Mouse (Mus musculus): ENCODE measurements around the gene 1700037H04Rik. TPM values are rescaled to one million over a fixed set of nuclear protein-coding genes. Genes with fewer than 3 reads are reported as not detected.

Gene 1700037H04Rik
- polyA plus RNA-seq, 1 experiment from 2014 or later = 138 TPM

DNA sequence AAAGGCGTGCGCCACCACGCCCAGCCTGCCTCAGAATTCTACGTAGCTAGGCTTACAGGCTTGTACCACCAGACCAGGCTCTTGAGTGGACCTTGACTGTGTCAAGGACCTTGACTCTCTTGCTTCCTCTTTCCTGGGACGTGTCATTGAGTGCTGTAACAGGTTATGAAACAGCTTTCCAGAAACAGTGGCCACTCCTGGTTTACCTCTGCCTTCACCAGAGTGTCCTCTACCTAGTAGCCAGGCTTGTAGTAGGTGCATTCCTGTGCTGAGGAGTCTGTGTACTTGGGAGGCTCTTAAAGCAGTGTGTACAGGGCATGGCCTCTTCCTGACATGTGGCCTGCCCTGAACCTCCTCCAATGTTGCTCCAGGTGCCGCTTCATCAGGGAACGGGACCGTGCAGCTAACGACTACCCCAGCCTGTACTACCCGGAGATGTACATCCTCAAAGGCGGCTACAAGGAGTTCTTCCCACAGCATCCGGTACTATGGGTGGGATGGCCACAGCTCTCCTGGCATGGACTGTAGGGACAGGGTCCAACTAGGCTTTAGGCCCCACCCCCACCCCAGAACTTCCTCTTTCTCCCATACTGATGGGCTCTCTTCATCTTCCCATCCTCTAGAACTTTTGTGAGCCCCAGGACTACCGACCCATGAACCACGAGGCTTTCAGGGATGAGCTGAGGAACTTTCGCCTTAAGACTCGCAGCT, 36.9 kb upstream of the 1700037H04Rik start:
- Histone ChIP-seq H3K27ac (ENCODE audit: low read length) (no peak overlapping the region; the same call in 1 of the 2 replicates), H3K4me1 (ENCODE audit: control insufficient read depth, insufficient read depth, low read length) (no peaks in the 10 kb centered on the region), H3K4me3 (ENCODE audit: low read length) (no peak overlapping the region), H3K9ac (ENCODE audit: low read depth, low read length) (no peak overlapping the region), H3K4me2 (ENCODE audit: low read depth, low read length) (no peak overlapping the region), H3K27me3 (replicated peaks; ENCODE audit: control insufficient read depth, insufficient read depth, low read length) (no peaks in the 10 kb centered on the region), H3K9me3 (ENCODE audit: control insufficient read depth, low read length) (no peaks in the 10 kb centered on the region), H3K36me3 (ENCODE audit: control insufficient read depth, insufficient read depth, low read length) (peaks cover 26% of the 10 kb centered on the region)
- no peak for ATAC-seq
- WGBS = 91% methylated on average over 16 of the region's 16 CpGs

DNA sequence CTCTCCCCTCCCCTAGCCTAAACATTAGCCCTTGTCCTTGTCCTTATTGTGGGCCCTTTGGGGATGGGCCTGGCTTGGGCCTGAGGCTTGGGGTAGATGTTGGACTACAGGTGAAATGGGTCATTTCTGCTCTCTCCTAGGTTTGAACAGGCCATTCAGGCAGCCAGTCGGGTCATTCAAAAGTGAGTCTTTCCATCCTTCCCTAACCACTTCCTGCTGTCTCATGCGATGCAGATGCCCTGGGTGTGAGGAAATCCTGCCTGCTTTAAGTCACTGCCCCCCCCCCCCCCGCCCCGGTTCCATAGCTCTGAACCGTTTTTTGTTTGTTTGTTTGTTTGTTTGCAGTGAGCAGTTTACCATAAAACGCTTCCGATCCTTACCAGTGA, 31.1 kb upstream of the 1700037H04Rik start:
- Histone ChIP-seq H3K4me2 (ENCODE audit: low read depth, low read length) (no peak overlapping the region), H3K27ac (ENCODE audit: low read length) (peak overlapping the region; percentile 12), H3K36me3 (ENCODE audit: control insufficient read depth, insufficient read depth, low read length) (peaks cover 21% of the 10 kb centered on the region), H3K9me3 (ENCODE audit: control insufficient read depth, low read length) (no peaks in the 10 kb centered on the region), H3K4me1 (ENCODE audit: control insufficient read depth, insufficient read depth, low read length) (peaks cover 24% of the 10 kb centered on the region), H3K27me3 (replicated peaks; ENCODE audit: control insufficient read depth, insufficient read depth, low read length) (no peaks in the 10 kb centered on the region), H3K9ac (ENCODE audit: low read depth, low read length) (no peak overlapping the region), H3K4me3 (ENCODE audit: low read length) (no peak overlapping the region)
- ATAC-seq = no peak
- 68% methylated on average over 7 of the region's 7 CpGs for WGBS

DNA sequence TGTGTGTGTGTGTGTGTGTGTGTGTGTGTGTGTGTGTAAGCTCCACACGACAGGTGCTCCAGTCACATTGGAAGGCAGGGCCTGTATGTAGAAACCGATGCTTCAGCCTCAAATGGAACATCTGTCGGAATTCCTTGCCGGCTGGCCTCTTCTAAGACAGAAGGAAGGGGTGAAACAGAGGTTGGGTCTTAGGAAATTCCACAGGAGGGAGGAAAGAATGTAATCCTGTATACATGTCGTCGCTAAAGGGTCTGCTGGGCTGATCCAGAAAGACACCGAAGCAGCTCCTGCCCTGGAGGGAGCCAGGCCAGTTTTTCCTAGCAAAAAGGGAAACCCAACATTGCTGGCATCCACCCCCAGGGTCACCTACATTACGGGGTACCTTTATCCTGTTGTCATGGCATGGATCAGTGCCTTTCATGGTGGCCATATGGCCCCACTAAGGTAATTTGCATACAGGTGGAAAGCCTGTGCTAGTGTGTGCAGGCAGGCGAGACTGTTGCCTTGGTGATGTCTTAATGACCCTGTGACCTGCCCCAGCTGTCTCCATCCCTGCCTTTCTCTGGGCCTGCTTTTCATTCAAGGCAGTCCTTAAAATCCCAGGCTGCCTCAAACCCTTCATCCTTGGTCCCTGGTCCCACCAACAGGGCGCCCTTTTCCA, 30.6 kb upstream of the 1700037H04Rik start:
- Histone ChIP-seq H3K4me3 (ENCODE audit: low read length) (no peak overlapping the region), H3K4me2 (ENCODE audit: low read depth, low read length) (0 out of 2 replicates have a peak overlapping the region, but pooled peaks have one; percentile 6), H3K4me1 (ENCODE audit: control insufficient read depth, insufficient read depth, low read length) (peaks cover 25% of the 10 kb centered on the region), H3K9me3 (ENCODE audit: control insufficient read depth, low read length) (no peaks in the 10 kb centered on the region), H3K9ac (ENCODE audit: low read depth, low read length) (peak overlapping the region; percentile 41; the same call in 1 of the 2 replicates), H3K36me3 (ENCODE audit: control insufficient read depth, insufficient read depth, low read length) (peaks cover 21% of the 10 kb centered on the region), H3K27me3 (replicated peaks; ENCODE audit: control insufficient read depth, insufficient read depth, low read length) (no peaks in the 10 kb centered on the region), H3K27ac (ENCODE audit: low read length) (peak overlapping the region; percentile 12)
- no peak for ATAC-seq
- 33% methylated on average over 10 of the region's 10 CpGs for WGBS

DNA sequence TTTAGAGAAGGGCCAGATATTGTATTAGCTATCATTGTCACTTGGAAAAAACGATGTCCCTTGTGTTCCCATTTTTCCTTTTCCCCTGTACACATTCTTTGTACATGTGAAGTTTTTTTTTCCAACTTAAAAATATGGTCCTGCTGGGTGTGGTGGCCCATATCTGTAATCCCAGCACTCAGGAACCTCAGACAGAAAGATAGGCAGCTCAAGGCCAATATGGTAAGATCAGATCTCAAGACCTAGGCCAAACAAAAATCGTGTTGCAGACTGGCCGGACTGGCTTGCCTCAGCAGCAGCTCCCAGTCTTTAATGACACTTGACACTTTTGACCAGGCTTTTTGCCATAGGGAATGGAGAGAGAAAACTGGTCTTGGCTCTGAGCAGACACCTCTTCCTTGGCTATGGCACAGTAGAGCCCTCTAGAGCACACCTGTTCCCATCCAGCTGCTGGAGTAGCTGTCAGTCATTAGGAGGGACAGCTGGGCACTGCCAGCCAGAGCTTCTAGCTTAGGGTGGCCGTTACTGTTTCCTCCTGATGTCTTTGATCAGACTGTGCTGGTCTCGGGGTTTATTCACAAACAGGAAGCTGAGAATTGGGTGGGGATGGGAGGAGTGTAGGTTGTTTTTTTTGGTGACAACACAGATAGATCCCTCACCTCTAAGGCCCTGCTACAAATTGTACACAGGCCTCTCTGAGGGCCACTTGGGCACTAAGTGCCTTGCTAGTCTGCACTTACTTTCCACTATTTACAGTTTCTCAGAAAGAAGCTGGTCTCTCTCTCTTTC, 29.8 kb upstream of the 1700037H04Rik start:
- 0 out of 2 replicates have a peak overlapping the region, but pooled peaks have one; percentile 6 for H3K4me2 ChIP-seq (ENCODE audit: low read depth, low read length)
- no peak for ATAC-seq
- 48% methylated on average over 5 of the region's 5 CpGs for WGBS
- no peak overlapping the region for H3K9ac ChIP-seq (ENCODE audit: low read depth, low read length)
- no peak overlapping the region for H3K4me3 ChIP-seq (ENCODE audit: low read length)
- peaks cover 25% of the 10 kb centered on the region for H3K4me1 ChIP-seq (ENCODE audit: control insufficient read depth, insufficient read depth, low read length)
- H3K36me3 ChIP-seq (ENCODE audit: control insufficient read depth, insufficient read depth, low read length) = peaks cover 21% of the 10 kb centered on the region
- peak overlapping the region; percentile 12 for H3K27ac ChIP-seq (ENCODE audit: low read length)
- H3K9me3 ChIP-seq (ENCODE audit: control insufficient read depth, low read length) = no peaks in the 10 kb centered on the region
- no peaks in the 10 kb centered on the region for H3K27me3 ChIP-seq (replicated peaks; ENCODE audit: control insufficient read depth, insufficient read depth, low read length)

DNA sequence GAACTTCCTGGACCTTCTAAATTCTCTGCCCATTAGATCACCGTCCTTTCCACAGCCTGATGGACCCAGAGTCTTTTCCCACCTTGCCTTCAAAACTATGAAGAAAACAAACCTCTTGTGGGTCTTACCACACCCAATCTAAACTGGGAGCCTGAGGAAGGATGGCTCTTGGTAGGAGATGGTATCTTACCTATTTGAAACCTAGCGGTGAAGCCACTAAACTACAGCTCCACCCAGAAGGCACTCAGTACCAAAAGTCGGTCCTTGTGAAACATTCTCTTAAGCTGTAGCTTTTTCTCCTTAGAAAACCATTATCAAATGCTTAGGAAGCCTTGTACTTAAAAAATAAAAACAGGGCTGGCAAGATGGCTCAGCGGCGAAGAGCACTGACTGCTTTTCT, 28.4 kb upstream of the 1700037H04Rik start:
- no peaks in the 10 kb centered on the region for H3K27me3 ChIP-seq (replicated peaks; ENCODE audit: control insufficient read depth, insufficient read depth, low read length)
- WGBS = 92% methylated on average over 5 of the region's 5 CpGs
- no peak overlapping the region for H3K9ac ChIP-seq (ENCODE audit: low read depth, low read length)
- H3K36me3 ChIP-seq (ENCODE audit: control insufficient read depth, insufficient read depth, low read length) = peaks cover 13% of the 10 kb centered on the region; the same call in 1 of the 2 replicates
- H3K9me3 ChIP-seq (ENCODE audit: control insufficient read depth, low read length) = no peaks in the 10 kb centered on the region
- H3K27ac ChIP-seq (ENCODE audit: low read length) = no peak overlapping the region
- H3K4me1 ChIP-seq (ENCODE audit: control insufficient read depth, insufficient read depth, low read length) = peaks cover 25% of the 10 kb centered on the region
- ATAC-seq = no peak
- no peak overlapping the region for H3K4me3 ChIP-seq (ENCODE audit: low read length)
- no peak overlapping the region for H3K4me2 ChIP-seq (ENCODE audit: low read depth, low read length)

DNA sequence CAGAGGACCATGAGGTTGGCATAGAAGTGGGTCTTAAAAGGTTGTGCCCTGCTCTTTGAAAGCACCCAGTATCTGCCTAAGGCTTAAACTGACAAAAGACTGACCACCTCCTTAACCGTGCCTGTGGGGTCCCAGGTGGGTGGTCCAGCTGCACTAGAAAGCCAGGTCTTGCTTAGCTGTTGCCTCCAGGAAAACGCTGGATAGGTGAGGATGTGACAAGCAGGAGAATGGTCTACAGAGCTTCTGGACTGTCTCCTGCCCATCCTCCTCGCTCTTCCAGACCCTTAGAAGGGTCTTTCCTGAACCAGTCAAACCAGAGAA, 27.7 kb upstream of the 1700037H04Rik start:
- H3K4me1 ChIP-seq (ENCODE audit: control insufficient read depth, insufficient read depth, low read length) = peaks cover 25% of the 10 kb centered on the region
- H3K27me3 ChIP-seq (replicated peaks; ENCODE audit: control insufficient read depth, insufficient read depth, low read length) = no peaks in the 10 kb centered on the region
- H3K27ac ChIP-seq (ENCODE audit: low read length) = no peak overlapping the region
- peak overlapping the region; percentile 81 for H3K9ac ChIP-seq (ENCODE audit: low read depth, low read length)
- peak overlapping the region; percentile 69 for H3K4me3 ChIP-seq (ENCODE audit: low read length)
- peak overlapping the region; percentile 82 for H3K4me2 ChIP-seq (ENCODE audit: low read depth, low read length)
- WGBS = 25% methylated on average over 3 of the region's 3 CpGs
- peaks cover 6% of the 10 kb centered on the region; the same call in 1 of the 2 replicates for H3K36me3 ChIP-seq (ENCODE audit: control insufficient read depth, insufficient read depth, low read length)
- H3K9me3 ChIP-seq (ENCODE audit: control insufficient read depth, low read length) = no peaks in the 10 kb centered on the region
- no peak for ATAC-seq

GRCm38 (mm10) chr2:131186771-131187601, 27.1 kb upstream of the 1700037H04Rik start, which contains the start of the genes Cdc25b and Spef1:
TSS of gene Cdc25b (plus strand) at chr2:131186949.
TSS of gene Spef1 (minus strand) at chr2:131187282.
- 0 out of 2 replicates have a peak, but pooled peaks cover 6% of the 10 kb centered on the region for H3K36me3 ChIP-seq (ENCODE audit: control insufficient read depth, insufficient read depth, low read length)
- WGBS = under 1% methylated on average over 43 of the region's 43 CpGs
- peak; percentile 93 for ATAC-seq
- H3K4me2 ChIP-seq (ENCODE audit: low read depth, low read length) = peak within 1 kb of the TSS; percentile 82
- H3K27ac ChIP-seq (ENCODE audit: low read length) = peak within 1 kb of the TSS; percentile 67
- H3K4me3 ChIP-seq (ENCODE audit: low read length) = peak within 1 kb of the TSS; percentile 69
- H3K27me3 ChIP-seq (replicated peaks; ENCODE audit: control insufficient read depth, insufficient read depth, low read length) = no peaks in the 10 kb centered on the region
- no peaks in the 10 kb centered on the region for H3K9me3 ChIP-seq (ENCODE audit: control insufficient read depth, low read length)
- peak within 1 kb of the TSS; percentile 81 for H3K9ac ChIP-seq (ENCODE audit: low read depth, low read length)
- peaks cover 25% of the 10 kb centered on the region for H3K4me1 ChIP-seq (ENCODE audit: control insufficient read depth, insufficient read depth, low read length)

DNA sequence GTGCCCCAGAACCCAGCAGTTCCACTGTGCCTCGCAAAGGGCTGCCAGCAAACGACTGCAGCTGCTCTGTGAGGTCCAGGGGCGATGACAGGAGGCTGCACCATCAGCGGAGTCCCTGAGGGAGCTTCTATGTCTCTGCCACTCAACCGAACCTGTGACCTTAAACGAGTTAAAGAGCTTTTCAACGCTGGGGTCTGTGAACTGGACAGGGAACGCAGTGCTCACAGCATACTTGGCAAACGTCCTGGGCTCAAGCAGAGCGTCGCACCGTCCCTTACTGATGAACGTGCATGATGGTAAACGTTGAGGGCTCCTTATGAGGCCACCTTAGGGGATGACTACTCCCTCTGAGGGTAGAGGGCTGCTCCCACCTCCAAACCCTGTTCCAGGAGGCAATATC, 26.5 kb upstream of the 1700037H04Rik start:
- Histone ChIP-seq H3K4me3 (ENCODE audit: low read length) (peak overlapping the region; percentile 69), H3K27me3 (replicated peaks; ENCODE audit: control insufficient read depth, insufficient read depth, low read length) (no peaks in the 10 kb centered on the region), H3K27ac (ENCODE audit: low read length) (peak overlapping the region; percentile 66), H3K36me3 (ENCODE audit: control insufficient read depth, insufficient read depth, low read length) (0 out of 2 replicates have a peak, but pooled peaks cover 2% of the 10 kb centered on the region), H3K4me1 (ENCODE audit: control insufficient read depth, insufficient read depth, low read length) (peaks cover 25% of the 10 kb centered on the region), H3K9ac (ENCODE audit: low read depth, low read length) (peak overlapping the region; percentile 81), H3K9me3 (ENCODE audit: control insufficient read depth, low read length) (no peaks in the 10 kb centered on the region), H3K4me2 (ENCODE audit: low read depth, low read length) (peak overlapping the region; percentile 82)
- ATAC-seq = no peak; the same call in 1 of the 2 replicates
- WGBS = 2% methylated on average over 14 of the region's 14 CpGs
